Mouse (Mus musculus): ENCODE results near the gene Gm12794.
"Not testable (repeated sequence)": the region's sequence is repeated elsewhere in the genome, so short reads cannot be mapped to it uniquely, and the experiment has no call there.

Gm12794 gene

GRCm38 (mm10) chr4:101940107-101940506 lies at the start of gene Gm12794:
Gene Gm12794 (plus strand): TSS chr4:101940407.
- DNase-seq (ENCODE audit: low read depth in 2 of 2, low spot score in 2 of 2), result not testable (repeated sequence)

GRCm38 (mm10) chr4:101893656-101894420 lies 46.4 kb upstream of the Gm12794 start, which contains the start of gene C130073F10Rik:
Gene C130073F10Rik (minus strand): TSS chr4:101893789.
- no peak for DNase-seq (ENCODE audit: low read depth in 2 of 2, low spot score in 2 of 2)

GRCm38 (mm10) chr4:101908821-101909220 lies 31.4 kb upstream of the Gm12794 start, which contains the start of gene Gm12800:
Gene Gm12800 (plus strand): TSS chr4:101909121.
- not testable (repeated sequence) for DNase-seq (ENCODE audit: low read depth in 2 of 2, low spot score in 2 of 2)

GRCm38 (mm10) chr4:101980949-101981348 lies 40.7 kb downstream of the Gm12794 start, which contains the start of gene Gm12790:
Gene Gm12790 (minus strand): TSS chr4:101981049.
- DNase-seq (ENCODE audit: low read depth in 2 of 2, low spot score in 2 of 2), result not testable (repeated sequence)

DNA sequence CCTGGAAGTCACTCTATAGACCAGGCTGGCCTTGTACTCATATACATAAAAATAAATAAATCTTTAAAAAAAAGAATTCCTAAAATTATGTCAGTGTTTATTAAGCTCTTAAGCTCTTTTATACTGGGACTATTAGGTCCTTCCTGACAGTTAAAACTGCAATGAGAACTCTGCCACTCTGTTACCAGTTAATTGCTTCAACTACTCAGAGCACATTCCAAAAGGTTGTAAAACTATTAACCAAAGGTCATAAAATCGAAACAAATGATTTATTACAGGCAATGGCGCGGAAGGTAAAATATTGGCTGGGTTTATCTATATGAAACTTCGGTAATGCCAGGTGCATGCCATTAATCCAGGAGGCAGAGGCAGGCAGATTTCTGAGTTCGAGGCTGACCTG lies 45.5 kb downstream of the Gm12794 start:
- DNase-seq (ENCODE audit: low read depth in 2 of 2, low spot score in 2 of 2), result no peak

DNA sequence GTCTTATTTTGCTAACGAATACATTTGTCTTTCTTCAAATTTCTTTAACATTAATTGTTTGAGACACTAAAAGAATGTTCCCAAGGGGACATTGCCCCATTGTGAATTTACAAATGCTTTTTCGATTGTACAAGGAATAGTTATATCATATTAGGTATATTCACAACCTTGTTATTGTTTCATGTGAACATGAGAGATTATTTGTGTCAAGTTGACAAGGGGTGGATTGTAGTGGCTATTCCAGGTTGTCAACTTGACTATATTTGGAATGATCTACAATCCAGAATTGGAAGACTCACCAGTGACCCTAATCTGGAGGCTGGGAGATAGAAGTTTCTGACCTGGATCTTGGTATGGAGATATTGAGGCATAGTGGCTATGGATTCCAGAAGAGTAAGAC lies 46.1 kb downstream of the Gm12794 start, which contains the start of gene Gm12789:
Gene Gm12789, plus strand, starts transcription at position 301 of the 400 bp plus-strand sequence.
- not testable (repeated sequence) for DNase-seq (ENCODE audit: low read depth in 2 of 2, low spot score in 2 of 2)
